Mouse (Mus musculus): ENCODE measurements around the gene Mug2. TPM values are rescaled to one million over a fixed set of nuclear protein-coding genes. Genes with fewer than 3 reads are reported as not detected.

Mug2 gene
- total and polyA plus RNA-seq, 2 experiments from 2014 or later, result not detected

- no peaks in the 10 kb centered on the region for H3K9me3 ChIP-seq (ENCODE audit: low read length)
- no peak overlapping the region for H3K4me3 ChIP-seq (ENCODE audit: low read depth, low read length)
- TF ChIP-seq CTCF (IDR thresholded peaks at IDR 0.05), result no peak
- no peak for ATAC-seq (ENCODE audit: low FRiP score)
- WGBS, result 58% methylated on average over 2 of the region's 2 CpGs
- no peak for DNase-seq (ENCODE audit: low spot score)
- no peak overlapping the region for H3K27ac ChIP-seq (ENCODE audit: low read depth, low read length)
- no peaks in the 10 kb centered on the region for H3K27me3 ChIP-seq (ENCODE audit: insufficient read depth, low read length)
- no peak overlapping the region for H3K4me2 ChIP-seq (ENCODE audit: low read depth, low read length, poor library complexity, severe bottlenecking)
- no peak overlapping the region for H3K9ac ChIP-seq (replicated peaks; ENCODE audit: low read length, poor library complexity, severe bottlenecking)
- no peaks in the 10 kb centered on the region for H3K36me3 ChIP-seq (ENCODE audit: insufficient read depth, low read length)
- H3K4me1 ChIP-seq (ENCODE audit: insufficient read depth, low read length), result no peaks in the 10 kb centered on the region
Observed at GRCm38 (mm10) chr6:122129521-122129920, 123.0 kb downstream of the Mug2 start.

Other genes with a start within 250 kb of the Mug2 start
- not detected in 2 replicates for gene Mug1, start 168.2 kb upstream of the Mug2 start, total RNA-seq (2014; rRNA removed)
- not detected in 2 replicates for gene Mug1, start 168.2 kb upstream of the Mug2 start, polyA plus RNA-seq (2015; fragmentation: Nextera tagmentation; extraction: Ambion mirVana)

Data from midbrain, postnatal 0 days (tissue).